Mouse (Mus musculus): ENCODE results near the gene Patl2.

- no peak for TF ChIP-seq CTCF (IDR thresholded peaks at IDR 0.05; ENCODE audit: control insufficient read depth, insufficient read depth, insufficient replicate concordance, low read depth, low read length)
- no peak for TF ChIP-seq POLR2A (IDR thresholded peaks at IDR 0.05; ENCODE audit: control insufficient read depth, low read depth, low read length)
Observed at GRCm38 (mm10) chr2:122148242-122148917, 37.6 kb downstream of the Patl2 start.

All from testis, adult 2 months (tissue).